Mouse (Mus musculus): Measurements from ENCODE around the gene Dock2. TPM values are rescaled to one million over a fixed set of nuclear protein-coding genes. Genes with fewer than 3 reads are reported as not detected.

Dock2 gene
- polyA plus RNA-seq, 1 experiment, result 8.7 TPM

DNA sequence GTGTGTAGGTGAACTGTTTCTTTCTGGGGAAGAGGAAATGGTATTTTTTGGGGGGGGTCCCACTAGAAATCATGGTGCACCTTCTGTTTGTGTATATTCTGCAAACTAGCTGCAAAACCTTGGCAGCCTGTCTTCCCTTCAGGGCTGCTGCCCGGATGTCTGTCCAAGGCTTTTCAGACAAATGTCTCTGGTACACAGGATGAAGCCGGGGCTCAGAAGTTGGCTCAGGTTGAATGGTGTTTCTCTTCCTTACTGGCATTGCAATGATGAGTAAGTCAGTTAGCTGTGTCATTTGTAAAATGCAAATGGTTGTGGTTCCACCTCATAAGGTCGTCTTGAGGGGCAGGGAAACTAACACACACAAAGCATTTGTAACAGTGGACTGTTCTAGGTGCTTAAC is 477.5 kb downstream of the Dock2 start:
- Histone ChIP-seq H3K4me1 (ENCODE audit: control insufficient read depth, insufficient read depth, low read length) (no peaks in the 10 kb centered on the region), H3K4me3 (replicated peaks; ENCODE audit: extremely low read depth, low read depth, low read length) (no peak overlapping the region)
- WGBS, result 47% methylated on average over 3 of the region's 3 CpGs
- TF ChIP-seq CTCF (IDR thresholded peaks at IDR 0.05; ENCODE audit: insufficient read depth, low read length) (no peak), POLR2A (IDR thresholded peaks at IDR 0.05; ENCODE audit: borderline replicate concordance, extremely low read depth, low read depth, low read length) (no peak)
- DNase-seq, result no peak

DNA sequence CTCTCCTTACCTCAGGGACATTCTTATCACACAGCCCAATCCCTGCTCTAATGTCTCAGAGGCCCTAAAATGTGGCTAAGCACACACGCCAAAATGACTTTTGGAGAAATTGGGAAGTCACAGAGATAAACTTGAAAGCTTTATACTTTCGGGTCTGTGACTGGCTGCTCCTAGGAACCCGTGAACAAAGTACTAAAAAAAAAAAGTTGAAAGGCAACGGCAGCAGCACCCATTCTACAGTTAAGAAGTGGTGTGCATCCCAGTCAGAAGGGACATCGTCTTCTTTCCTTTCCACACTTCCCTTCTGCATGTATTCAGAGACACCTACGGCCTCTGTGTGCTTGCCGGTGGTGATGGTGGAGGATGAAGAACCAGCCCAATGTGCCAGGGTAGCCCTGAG is 483.6 kb downstream of the Dock2 start:
- H3K4me3 ChIP-seq (replicated peaks; ENCODE audit: extremely low read depth, low read depth, low read length), result no peak overlapping the region
- no peak for TF ChIP-seq POLR2A (IDR thresholded peaks at IDR 0.05; ENCODE audit: borderline replicate concordance, extremely low read depth, low read depth, low read length)
- no peak for TF ChIP-seq CTCF (IDR thresholded peaks at IDR 0.05; ENCODE audit: insufficient read depth, low read length)
- no peak for DNase-seq
- WGBS, result 89% methylated on average over 7 of the region's 7 CpGs
- H3K4me1 ChIP-seq (ENCODE audit: control insufficient read depth, insufficient read depth, low read length), result no peaks in the 10 kb centered on the region

DNA sequence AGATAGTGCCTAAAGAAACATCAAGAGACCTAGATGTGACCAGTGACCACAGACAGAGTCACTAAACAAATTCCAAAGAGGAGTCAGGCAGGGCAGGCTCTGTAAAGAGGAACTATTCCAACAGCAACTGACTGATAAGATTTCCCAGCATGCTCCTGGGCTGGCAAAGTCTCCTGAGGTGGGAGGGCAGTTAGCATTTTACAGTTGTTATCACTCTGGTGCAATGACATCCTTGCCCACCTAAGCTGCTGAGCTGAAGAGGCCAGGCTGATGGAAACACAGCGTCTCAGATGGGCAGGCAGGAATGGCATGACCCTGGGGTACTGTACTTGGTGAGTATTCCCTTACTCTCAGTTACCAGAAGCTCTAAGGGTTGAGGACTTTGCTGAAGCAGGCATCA is 484.1 kb downstream of the Dock2 start:
- TF ChIP-seq CTCF (IDR thresholded peaks at IDR 0.05; ENCODE audit: insufficient read depth, low read length) (no peak), POLR2A (IDR thresholded peaks at IDR 0.05; ENCODE audit: borderline replicate concordance, extremely low read depth, low read depth, low read length) (no peak)
- H3K4me3 ChIP-seq (replicated peaks; ENCODE audit: extremely low read depth, low read depth, low read length), result no peak overlapping the region
- no peak for DNase-seq
- no peaks in the 10 kb centered on the region for H3K4me1 ChIP-seq (ENCODE audit: control insufficient read depth, insufficient read depth, low read length)
- 74% methylated on average over 1 of the region's 1 CpGs for whole genome bisulfite sequencing

DNA sequence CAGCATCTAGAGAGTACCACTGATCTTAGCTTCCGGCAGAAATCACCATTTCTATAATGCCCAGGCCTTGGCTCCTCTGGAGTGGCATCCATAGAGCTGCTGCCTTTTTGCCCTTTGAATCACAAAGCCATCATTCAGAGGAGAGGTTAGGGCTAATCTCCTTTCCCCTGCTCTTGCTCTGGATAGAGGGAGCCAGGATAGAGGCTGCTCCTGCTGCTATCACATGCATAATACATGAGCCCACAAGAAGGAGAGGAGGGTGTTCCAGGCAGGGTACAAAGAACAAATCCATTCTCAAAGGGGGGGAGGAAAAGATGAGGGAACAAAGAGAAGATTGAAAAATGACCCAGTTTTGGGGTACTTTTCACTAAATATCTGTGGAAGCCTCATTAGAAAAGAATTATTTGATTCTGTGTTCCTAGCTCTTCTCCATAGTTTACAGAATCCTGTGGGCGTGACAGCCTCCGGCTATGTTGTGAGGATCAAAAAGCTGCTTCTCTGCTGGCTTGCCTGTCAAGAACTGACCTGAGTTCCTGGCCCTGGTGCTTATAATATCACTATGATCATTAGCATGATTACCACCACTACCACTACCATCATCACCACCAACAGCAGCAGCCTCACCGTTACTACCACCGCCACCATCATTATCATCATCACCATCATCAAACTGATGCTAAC is 485.9 kb downstream of the Dock2 start:
- Histone ChIP-seq H3K4me3 (replicated peaks; ENCODE audit: extremely low read depth, low read depth, low read length) (no peak overlapping the region), H3K4me1 (ENCODE audit: control insufficient read depth, insufficient read depth, low read length) (no peaks in the 10 kb centered on the region)
- WGBS, result 79% methylated on average over 5 of the region's 5 CpGs
- TF ChIP-seq CTCF (IDR thresholded peaks at IDR 0.05; ENCODE audit: insufficient read depth, low read length) (no peak), POLR2A (IDR thresholded peaks at IDR 0.05; ENCODE audit: borderline replicate concordance, extremely low read depth, low read depth, low read length) (no peak)
- DNase-seq, result no peak

DNA sequence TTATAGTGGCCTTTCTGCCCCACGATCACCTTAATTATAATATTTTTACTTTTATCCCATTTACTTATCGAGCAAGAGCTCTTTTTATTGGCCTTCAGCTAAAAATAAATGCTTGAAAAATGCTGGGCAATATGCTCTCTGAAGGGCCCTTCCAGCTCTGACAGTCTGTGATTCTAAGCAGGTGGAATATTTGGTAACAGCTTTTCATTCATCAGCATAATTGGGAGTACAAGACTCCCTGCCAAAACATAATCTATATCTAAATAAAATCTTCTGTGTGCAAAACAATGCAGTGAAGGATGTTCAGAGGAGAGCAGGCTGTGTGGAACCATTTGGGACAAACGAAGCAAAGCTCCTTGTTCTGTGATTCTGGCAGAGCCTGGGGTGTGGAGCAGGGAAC is 492.4 kb downstream of the Dock2 start:
- no peak for DNase-seq
- Histone ChIP-seq H3K4me3 (replicated peaks; ENCODE audit: extremely low read depth, low read depth, low read length) (no peak overlapping the region), H3K4me1 (ENCODE audit: control insufficient read depth, insufficient read depth, low read length) (no peaks in the 10 kb centered on the region)
- no peak for TF ChIP-seq POLR2A (IDR thresholded peaks at IDR 0.05; ENCODE audit: borderline replicate concordance, extremely low read depth, low read depth, low read length)
- no peak for TF ChIP-seq CTCF (IDR thresholded peaks at IDR 0.05; ENCODE audit: insufficient read depth, low read length)
- WGBS, result 61% methylated on average over 3 of the region's 3 CpGs

DNA sequence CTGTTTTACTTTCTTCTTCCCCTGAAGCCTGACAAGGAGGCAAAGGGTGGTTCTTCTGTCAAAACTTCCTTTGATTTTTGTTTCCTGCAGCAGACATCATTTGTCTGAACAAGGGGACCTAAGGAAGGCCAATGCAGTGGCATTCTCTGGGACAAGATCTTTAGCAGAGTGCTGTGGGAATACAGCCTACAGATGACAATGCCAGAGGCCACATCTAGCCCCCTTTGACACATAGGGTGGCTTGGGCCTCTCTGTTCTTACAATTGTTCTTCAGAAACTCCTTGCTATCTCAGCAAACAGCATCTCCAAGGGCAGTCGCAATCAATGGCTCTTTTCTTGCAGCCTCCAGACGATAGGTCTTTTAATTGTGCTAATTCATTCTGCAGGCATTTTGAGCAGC is 493.0 kb downstream of the Dock2 start:
- H3K4me1 ChIP-seq (ENCODE audit: control insufficient read depth, insufficient read depth, low read length), result no peaks in the 10 kb centered on the region
- WGBS, result 57% methylated on average over 2 of the region's 2 CpGs
- TF ChIP-seq POLR2A (IDR thresholded peaks at IDR 0.05; ENCODE audit: borderline replicate concordance, extremely low read depth, low read depth, low read length) (no peak), CTCF (IDR thresholded peaks at IDR 0.05; ENCODE audit: insufficient read depth, low read length) (no peak)
- no peak overlapping the region for H3K4me3 ChIP-seq (replicated peaks; ENCODE audit: extremely low read depth, low read depth, low read length)
- no peak for DNase-seq

DNA sequence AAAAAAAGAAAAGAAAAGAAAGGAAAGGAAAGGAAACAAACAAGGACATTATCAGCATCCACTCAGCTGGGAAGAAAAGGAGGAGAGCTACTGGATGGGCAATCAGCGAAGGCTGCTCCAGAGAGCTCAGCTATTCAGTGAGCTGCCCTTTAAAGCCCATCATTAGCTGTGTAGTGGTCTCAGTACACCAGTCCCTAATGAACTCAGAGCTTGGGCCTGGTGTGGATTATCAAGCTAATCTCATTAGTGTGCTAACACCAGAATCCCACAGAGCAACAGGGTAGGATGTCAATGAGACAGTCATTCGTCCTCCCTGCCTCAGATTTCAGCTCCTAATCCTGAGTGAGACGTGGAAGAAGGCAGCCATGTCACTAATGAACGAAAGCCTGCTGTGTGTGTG is 493.4 kb downstream of the Dock2 start:
- TF ChIP-seq CTCF (IDR thresholded peaks at IDR 0.05; ENCODE audit: insufficient read depth, low read length) (no peak), POLR2A (IDR thresholded peaks at IDR 0.05; ENCODE audit: borderline replicate concordance, extremely low read depth, low read depth, low read length) (no peak)
- no peak for DNase-seq
- WGBS, result 63% methylated on average over 4 of the region's 4 CpGs
- no peaks in the 10 kb centered on the region for H3K4me1 ChIP-seq (ENCODE audit: control insufficient read depth, insufficient read depth, low read length)
- H3K4me3 ChIP-seq (replicated peaks; ENCODE audit: extremely low read depth, low read depth, low read length), result no peak overlapping the region

DNA sequence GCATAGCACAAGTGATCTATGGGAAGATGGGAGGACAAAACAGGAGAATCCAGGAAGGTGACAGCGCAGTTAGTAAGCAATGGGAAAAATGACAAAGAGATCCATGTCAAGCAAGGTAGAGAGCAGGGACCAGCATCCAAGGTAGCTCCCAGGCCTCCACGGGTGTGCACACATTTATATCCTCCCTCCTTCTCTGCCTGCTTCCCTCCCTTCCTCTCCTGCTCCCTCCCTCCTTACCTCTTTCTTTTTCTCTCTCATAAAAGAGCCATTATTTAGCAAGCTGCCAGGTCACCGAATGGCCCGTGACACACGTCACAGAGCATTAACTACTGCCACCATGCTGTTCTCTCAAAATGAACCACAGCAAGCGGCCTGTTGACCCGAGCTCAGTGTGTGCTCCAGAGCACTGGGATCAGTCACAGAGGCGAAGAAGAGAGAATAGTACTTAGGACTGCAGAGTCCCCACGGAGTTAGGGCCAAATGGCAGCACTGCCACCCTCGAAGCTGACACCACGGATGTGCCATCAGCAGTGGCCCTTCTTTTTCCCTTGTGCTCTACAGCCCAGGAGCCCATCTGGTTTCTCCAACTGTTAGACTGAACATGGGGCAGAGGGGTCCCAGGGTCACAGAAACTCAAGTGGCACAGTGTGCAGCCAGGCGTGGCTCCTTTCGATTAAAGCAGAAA is 499.4 kb downstream of the Dock2 start:
- no peak overlapping the region for H3K4me3 ChIP-seq (replicated peaks; ENCODE audit: extremely low read depth, low read depth, low read length)
- no peak for DNase-seq
- TF ChIP-seq CTCF (IDR thresholded peaks at IDR 0.05; ENCODE audit: insufficient read depth, low read length), result no peak
- TF ChIP-seq POLR2A (IDR thresholded peaks at IDR 0.05; ENCODE audit: borderline replicate concordance, extremely low read depth, low read depth, low read length), result no peak
- WGBS, result 58% methylated on average over 13 of the region's 13 CpGs
- no peaks in the 10 kb centered on the region for H3K4me1 ChIP-seq (ENCODE audit: control insufficient read depth, insufficient read depth, low read length)

DNA sequence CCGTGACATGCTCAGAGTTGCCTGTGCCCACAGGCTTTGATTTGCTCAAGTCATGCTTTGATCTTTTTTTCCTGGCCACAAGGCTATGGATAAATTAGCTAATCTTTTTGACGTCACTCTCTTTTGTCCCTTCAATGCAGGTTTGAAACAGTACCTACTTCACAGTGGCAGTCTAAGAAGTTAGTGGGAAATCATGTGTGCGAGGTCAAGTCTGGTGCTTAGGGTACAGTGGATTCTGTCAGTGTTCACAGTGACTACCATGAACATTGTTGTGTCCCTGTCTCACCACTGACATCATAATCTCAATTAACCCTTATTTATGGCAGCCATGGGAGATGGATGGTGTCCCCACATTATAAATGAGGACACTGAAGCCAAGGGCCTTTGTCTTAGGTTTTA is 506.6 kb downstream of the Dock2 start:
- WGBS, result 67% methylated on average over 3 of the region's 3 CpGs
- no peak for DNase-seq
- H3K4me1 ChIP-seq (ENCODE audit: control insufficient read depth, insufficient read depth, low read length), result no peaks in the 10 kb centered on the region
- H3K4me3 ChIP-seq (replicated peaks; ENCODE audit: extremely low read depth, low read depth, low read length), result no peak overlapping the region
- no peak for TF ChIP-seq CTCF (IDR thresholded peaks at IDR 0.05; ENCODE audit: insufficient read depth, low read length)
- no peak for TF ChIP-seq POLR2A (IDR thresholded peaks at IDR 0.05; ENCODE audit: borderline replicate concordance, extremely low read depth, low read depth, low read length)

Data from lung, adult 2 months (tissue).